Mouse (Mus musculus): ENCODE measurements around the gene Fam187b. TPM values are rescaled to one million over a fixed set of nuclear protein-coding genes. Genes with fewer than 3 reads are reported as not detected.
A peak's percentile ranks its signal among the peaks of the same experiment; 100 is the strongest.
"Not testable (repeated sequence)": the region's sequence is repeated elsewhere in the genome, so short reads cannot be mapped to it uniquely, and the experiment has no call there.

The Fam187b gene
- 12.1 and 13.5 TPM in 2 replicates for polyA plus RNA-seq (2012; rRNA removed)

DNA sequence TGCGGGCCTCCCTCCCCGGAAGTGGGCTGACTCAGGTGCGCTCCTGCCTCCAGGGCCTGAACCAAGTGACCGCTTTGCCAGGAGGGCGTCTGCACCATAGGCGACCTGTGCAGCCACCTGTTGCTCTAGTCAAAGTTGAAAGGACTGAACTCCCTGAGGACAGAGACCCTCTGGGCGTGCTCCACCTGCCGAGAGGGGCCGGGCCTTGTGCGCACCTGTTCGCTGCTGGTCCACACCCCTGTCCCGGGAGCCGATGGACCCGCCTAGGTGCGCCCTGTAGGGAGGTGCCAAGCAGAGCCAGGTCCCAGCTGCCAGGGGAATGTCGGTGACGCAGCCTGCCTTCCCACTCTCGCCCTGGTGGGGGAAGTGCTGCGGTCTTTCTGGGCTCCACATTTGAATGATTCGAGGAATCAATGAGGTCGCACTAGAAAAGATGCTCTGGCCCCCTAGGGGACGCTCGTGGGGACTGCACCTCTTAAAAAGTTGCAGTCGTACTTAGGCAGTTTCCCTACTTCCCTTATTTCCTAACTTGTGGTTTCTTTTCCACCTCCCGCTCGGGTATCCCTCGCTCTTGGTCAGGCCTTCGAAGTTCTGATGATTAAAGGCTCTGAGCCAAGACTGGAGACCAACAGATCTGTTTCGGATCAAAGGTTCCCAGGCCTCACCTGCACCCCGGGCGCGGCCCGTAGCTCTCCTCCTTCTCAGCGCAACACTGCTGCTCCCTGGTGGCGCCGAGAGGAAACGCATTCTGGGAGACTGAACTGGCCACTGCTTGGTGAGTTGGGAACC is at the start of gene Fam187b:
Gene Fam187b (plus strand): TSS at position 290 of the 789 bp plus-strand sequence.
- peak; percentile 81 for DNase-seq (ENCODE audit: low read depth, low spot score)
- 1% methylated on average over 37 of the region's 37 CpGs for WGBS

DNA sequence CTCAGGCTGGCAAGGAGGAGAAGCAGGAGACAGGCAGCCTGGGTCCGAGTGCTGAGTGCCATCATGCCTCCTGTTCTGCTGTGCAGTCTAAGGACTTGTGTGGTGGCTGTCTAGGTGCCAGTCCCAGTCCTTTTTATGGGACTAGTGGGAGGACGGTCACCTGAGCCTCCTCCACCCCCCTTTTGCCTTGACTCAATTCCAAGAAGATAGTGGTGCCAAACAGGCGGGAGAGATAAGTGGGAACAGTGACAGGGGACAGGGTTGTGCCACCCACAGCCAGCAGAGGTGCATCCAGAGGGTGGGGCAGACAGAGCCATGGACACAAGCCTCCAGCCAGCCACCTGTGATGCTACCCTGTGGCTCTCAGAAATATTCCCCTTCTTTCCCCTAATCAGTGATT is 49.5 kb upstream of the Fam187b start:
- no peak for DNase-seq (ENCODE audit: low read depth, low spot score)
- 30% methylated on average over 3 of the region's 3 CpGs for WGBS

DNA sequence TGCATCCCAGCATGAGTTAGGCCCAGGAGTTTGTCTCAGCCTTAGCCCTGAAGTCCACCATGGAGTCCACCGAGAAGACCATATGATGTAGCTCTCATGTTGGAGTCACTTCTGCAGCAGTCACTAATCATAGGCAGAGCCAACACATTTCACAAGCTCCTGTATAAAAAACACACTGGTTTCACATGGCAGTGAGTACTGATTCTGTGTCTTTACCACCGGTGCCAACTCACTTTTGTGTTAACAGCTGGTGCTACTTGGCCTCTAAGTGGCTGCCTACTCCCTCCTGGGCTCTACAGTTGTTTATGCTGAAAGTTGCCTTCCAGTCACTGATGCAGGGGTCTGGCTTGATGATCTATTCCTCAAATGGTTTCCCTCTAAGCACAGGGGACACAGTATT is 49.0 kb upstream of the Fam187b start, which contains the start of gene Hamp2:
Gene Hamp2 (minus strand): TSS at position 101 of the 400 bp plus-strand sequence.
- WGBS, result 69% methylated on average over 2 of the region's 2 CpGs
- not testable (repeated sequence) for DNase-seq (ENCODE audit: low read depth, low spot score)

DNA sequence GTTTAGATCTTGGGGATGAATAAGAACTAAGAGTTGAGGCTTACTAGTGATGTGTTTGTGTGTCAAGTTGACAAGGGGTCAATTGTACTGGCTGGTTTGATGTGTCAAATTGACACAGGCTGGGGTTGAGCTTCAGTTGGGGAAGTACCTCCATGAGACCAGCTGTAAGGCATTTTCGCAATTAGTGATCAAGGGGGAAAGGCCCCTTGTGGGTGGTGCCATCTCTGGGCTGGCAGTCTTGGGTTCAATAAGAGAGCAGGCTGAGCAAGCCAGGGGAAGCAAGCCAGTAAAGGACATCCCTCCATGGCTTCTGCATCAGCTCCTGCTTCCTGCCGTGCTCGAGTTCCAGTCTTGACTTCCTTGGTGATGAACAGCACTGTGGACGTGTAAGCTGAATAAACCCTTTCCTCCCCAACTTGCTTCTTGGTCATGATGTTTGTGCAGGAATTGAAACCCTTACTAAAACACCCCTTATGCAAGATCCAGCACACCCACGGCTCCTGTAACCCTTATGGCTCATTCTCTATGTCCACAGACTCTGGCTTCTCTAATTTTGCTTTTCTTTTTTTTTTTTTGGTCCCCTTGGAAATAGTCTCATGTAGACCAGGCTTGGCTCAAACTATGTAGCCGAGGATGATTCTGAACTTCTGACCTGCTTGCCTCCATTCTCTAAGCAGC is 38.0 kb upstream of the Fam187b start:
- not testable (repeated sequence) for DNase-seq (ENCODE audit: low read depth, low spot score)
- 71% methylated on average over 6 of the region's 6 CpGs for WGBS

DNA sequence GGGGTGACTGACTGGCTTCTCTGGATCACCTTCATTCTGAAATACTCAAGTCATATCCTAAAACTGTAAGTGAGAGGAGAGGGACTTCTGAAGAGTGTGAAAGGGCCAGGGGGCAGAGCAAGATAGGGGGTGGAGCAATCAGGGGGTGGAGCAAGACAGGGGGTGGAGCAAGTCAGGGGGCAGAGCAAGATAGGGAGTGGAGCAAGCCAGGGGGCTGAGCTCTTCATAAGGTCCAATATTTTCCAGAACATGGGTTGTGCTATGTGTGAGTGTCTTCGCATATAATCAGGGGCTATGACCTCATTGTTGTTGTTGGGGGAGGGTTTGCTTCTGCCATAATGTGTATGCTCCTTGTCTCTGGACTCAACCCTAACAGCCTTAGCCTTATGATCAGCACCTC is 33.5 kb upstream of the Fam187b start:
- 52% methylated on average over 1 of the region's 1 CpGs for WGBS
- not testable (repeated sequence) for DNase-seq (ENCODE audit: low read depth, low spot score)

DNA sequence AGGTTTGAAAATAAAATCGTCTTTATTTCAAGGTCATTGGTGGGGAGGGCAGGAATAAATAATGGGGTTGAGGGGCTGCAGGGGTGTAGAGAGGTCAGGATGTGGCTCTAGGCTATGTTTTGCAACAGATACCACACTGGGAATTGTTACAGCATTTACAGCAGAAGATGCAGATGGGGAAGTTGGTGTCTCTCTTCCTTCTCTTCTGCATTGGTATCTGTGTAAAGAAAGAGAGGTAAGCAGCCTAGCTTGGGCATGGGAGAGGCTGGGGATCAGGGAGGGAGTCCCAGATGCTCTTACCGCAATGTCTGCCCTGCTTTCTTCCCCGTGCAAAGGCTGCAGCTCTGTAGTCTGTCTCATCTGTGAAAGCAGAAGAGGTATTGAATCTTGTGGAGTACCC is 31.2 kb upstream of the Fam187b start:
- WGBS, result 34% methylated on average over 3 of the region's 3 CpGs
- DNase-seq (ENCODE audit: low read depth, low spot score), result not testable (repeated sequence)

DNA sequence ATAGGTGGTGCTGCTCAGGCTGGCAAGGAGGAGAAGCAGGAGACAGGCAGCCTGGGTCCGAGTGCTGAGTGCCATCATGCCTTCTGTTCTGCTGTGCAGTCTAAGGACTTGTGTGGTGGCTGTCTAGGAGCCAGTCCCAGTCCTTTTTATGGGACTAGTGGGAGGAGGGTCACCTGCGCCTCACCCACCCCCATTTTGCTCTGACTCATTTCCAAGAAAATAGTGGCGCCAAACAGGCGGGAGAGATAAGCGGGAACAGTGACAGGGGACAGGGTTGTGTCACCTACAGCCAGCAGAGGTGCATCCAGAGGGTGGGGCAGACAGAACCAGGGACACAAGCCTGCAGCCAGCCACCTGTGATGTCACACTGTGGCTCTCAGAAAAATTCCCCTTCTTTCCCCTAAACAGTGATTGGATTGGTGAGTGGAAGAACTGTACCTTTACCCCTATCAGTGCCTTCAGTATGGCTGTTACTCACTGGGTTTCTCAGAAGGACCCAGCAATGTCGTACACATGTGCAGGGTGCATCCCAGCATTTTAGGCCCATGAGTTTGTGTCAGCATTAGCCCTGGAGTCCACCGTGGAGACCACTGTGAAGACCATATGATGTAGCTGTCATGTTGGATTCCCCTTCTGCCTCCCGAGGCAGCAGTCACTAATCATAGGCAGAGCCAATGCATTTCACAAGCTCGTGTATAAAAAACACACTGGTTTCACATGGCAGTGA is 29.5 kb upstream of the Fam187b start, which contains the start of gene Hamp:
Gene Hamp (minus strand): TSS at position 124 of the 727 bp plus-strand sequence.
- no peak for DNase-seq (ENCODE audit: low read depth, low spot score)
- WGBS, result 46% methylated on average over 9 of the region's 9 CpGs

DNA sequence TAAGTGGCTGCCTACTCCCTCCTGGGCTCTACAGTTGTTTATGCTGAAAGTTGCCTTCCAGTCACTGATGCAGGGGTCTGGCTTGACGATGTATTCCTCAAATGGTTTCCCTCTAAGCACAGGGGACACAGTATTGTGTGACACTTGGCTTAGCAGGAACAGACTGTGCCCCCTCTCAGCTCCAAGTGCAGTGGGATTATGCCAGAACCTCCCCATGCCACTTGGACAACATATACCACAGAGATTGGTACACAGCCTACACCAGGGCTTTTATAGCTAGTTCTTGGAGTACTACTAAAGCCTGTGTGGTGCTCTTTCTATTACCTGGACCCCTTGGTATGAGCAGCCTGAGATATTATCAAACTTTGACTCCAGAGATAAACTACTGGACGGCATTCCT is 28.9 kb upstream of the Fam187b start:
- DNase-seq (ENCODE audit: low read depth, low spot score), result not testable (repeated sequence)
- WGBS, result 51% methylated on average over 2 of the region's 2 CpGs

DNA sequence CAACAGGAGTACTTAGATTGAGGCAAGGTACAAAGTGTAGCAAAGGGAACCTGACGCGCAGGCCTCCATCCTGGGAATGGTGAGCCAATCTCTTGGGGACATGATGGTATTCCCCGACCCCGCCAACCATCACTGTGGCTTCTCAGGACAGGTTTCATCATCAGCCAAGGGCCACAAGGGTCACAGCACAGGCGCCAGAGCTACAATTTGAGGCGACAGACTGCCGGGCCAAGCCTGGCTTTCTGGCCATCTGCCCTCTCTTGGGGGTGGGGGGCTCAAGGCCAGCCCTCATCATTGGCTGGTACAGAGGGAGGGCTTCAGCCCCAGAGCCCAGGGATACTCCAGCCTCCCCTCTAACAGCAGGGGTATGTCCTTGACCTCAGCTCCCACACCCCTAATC is 28.1 kb upstream of the Fam187b start:
- DNase-seq (ENCODE audit: low read depth, low spot score), result not testable (repeated sequence)
- 86% methylated on average over 7 of the region's 7 CpGs for WGBS

DNA sequence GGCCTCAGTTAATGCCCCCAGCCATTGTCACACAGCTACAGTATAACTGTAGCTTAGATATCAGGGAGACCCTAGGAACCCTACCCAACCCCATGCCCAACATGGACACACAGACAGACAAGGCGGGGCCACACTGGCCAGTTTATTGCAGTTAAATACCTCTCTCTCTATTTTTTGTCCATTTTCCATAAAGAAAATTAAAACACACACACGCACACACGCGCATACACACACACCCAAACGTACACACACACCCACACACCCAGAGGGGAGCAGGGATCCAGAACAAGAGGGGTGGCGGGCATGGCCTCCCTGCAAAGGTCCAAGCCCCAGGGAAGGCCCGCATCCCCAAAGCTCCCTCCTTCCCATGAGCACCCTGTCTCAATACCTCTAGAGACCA is 27.7 kb upstream of the Fam187b start:
- no peak for DNase-seq (ENCODE audit: low read depth, low spot score)

DNA sequence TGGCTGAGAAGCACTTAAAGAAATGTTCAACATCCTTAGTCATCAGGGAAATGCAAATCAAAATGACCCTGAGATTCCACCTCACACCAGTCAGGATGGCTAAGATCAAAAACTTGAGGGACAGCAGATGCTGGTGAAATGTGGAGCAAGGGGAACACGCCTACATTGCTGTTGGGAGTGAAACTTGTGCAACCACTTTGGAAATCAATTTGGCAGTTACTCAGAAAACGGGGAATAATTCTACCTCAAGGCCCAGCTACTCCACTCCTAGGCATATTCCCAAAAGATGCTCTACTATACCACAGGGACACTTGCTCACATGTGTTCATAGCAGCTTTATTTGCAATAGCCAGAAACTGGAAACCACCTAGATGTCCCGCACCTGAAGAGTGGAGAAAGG is 23.7 kb upstream of the Fam187b start:
- not testable (repeated sequence) for DNase-seq (ENCODE audit: low read depth, low spot score)
- WGBS, result 80% methylated on average over 3 of the region's 3 CpGs

More for the DNA sequence above, 27.7 kb upstream of the Fam187b start:
- 93% methylated on average over 7 of the region's 7 CpGs for WGBS

DNA sequence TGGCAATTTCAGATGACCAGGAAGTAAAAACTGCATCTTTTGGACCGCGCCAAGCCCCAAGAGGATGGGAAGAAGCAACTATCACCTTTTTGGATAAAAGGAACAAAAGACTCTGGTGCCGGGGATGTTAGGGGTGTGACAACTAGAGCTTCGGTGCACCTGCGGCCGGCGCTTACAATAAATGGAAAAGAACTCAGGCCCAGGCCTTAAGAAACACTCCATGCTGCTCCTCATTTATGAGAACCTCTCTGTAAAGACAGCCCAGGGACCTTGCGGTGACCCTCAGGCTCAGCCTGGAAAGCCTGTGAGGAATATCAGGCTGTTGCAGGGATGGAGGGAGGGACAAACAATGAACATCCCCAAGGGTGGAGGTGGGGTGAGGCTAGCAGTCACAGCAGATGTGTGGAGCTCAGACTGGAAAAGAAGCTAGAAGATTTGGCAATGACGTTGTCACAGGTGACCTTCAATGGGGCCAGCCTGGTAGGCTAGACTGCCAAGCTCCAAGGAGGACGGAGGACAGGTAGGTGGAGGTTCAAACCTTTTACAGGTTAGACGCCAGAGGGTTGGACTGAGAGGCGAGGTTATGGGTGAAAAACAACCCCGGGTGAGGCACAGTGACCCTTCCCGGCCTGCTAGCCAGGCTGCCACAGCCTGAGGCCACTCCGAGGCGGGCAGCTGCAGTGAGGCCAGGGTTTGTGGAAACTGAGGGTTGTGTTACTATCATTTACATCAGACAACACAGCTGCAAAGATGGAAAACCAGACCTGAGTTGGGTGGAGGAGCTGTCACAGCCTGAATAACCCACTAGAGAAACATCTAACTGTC is 20.9 kb upstream of the Fam187b start:
- WGBS, result 95% methylated on average over 16 of the region's 16 CpGs
- DNase-seq (ENCODE audit: low read depth, low spot score), result no peak

DNA sequence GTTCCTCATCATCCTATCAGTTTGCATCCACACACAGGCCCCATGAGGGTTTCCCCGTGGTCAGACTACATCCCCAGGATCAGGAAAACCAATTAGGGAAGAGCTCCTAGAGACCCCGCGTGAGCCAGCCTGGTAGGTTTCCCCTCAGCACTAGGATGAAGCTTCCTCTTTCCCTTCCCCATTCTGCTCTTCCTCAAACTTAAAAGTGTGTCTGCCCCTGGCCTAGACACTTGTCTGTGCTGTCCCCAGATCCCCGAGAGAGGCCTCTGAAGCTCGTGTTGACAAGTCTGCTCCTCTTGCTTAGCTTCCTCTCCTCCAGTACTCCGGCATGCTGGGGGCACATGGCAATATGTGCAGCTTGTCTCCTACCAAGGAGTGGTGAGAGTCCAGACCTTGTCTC is 20.1 kb upstream of the Fam187b start:
- no peak for DNase-seq (ENCODE audit: low read depth, low spot score)
- WGBS, result 83% methylated on average over 6 of the region's 6 CpGs

DNA sequence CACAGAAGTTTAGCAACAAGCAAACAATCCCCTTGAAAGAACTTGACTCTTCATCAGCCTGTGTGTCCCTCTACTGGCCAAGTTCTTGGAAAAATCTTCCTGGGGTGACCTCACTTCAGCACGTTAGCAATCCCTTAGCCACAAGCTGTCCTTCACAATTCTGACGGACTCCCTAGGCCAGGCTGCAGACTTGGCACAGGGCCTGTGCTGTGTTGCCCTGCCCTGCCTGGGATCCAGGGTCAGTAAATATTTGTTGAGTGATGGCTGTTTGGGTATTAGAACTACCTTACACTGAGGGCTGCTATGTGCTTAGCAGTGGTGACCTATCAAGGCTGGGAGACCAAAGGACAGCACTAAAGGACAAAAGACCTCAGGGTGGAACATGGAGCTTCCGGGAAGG is 19.6 kb upstream of the Fam187b start:
- WGBS, result 42% methylated on average over 3 of the region's 3 CpGs
- no peak for DNase-seq (ENCODE audit: low read depth, low spot score)

DNA sequence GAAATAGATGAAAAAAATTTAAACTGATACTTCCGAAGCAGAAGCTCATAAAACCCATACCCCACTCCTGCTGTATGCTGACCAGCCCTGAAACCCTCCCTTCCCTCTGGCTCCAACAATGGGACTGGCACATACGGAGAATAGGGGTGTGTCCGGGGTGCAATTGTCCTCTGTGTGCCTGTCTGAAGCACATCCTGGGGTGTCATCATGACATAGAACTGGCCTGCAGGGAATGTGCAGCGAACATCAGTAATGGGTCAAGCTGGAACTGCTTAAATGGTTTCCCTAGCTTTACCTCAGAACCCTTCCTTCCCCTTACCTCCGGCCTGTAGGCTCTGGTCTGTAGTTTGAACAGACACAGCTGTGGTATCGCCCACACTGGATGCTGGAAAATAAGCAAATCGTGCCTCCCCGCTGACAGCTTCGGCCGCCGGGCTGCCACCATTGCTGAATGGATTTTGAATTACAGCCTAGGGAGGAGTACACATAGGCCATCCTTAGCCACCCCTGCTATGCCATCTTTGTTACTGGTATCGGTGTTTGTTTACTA is 18.5 kb upstream of the Fam187b start:
- DNase-seq (ENCODE audit: low read depth, low spot score), result no peak
- 74% methylated on average over 12 of the region's 12 CpGs for WGBS

DNA sequence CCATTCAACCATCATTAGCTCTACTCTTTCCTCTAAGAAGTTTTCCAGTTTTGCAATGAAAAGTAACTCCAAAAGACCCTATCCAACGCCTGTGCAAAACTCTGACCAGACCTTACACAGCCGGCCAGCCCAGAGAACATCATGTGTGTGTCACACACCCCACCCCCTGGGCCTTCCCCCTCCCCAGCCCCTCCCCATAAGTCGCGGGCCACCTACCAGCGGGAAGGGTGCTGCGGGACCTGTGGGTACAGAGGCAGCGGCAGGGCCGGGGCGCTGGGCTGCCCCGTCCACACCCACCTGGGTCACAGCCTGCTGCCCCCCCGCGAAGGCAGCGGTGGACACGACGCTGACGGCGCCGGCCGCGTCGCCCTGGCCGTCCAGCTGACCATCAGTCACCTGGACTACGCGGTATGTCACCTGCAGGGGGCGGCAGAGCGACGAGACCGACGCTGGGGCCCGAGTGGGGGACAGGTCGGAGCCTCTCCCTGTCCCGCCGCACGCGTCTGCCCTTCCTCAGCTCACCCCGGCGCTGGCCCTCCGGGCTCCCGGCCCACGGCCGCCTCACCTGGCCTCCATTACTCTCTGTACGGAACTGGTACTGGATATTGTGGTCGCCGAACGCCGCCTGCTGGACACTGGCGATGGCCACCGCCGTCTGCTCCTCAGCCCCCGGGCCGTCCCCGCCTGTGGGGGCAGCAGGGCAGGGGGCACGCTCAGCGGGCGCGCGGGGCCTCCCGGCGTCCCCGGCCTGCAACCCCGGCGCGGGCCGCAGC is 17.8 kb upstream of the Fam187b start:
- under 1% methylated on average over 64 of the region's 64 CpGs for WGBS

DNA sequence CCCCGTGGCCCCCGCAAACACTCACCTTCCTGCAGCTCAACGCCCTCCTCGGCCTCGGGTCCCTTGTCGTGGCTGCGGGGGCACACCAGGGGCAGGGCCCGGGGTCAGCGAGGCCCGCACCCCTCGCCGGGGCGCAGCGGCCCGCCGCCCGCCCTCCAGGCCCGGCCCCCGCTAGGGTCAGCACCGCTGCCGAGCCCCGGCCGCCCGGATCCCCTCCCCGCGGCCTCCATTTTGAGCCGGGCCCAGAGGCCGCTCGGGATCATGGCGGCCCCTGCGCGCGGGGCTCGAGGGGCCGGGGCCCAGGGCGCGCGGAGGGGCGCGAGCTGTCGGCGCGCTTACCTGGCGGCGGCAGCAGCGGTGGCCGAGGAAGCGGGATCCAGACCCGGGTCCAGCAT is 17.2 kb upstream of the Fam187b start:
- 1% methylated on average over 36 of the region's 49 CpGs for WGBS
- DNase-seq (ENCODE audit: low read depth, low spot score), result no peak

More for the DNA sequence above, 17.8 kb upstream of the Fam187b start:
- no peak for DNase-seq (ENCODE audit: low read depth, low spot score)

DNA sequence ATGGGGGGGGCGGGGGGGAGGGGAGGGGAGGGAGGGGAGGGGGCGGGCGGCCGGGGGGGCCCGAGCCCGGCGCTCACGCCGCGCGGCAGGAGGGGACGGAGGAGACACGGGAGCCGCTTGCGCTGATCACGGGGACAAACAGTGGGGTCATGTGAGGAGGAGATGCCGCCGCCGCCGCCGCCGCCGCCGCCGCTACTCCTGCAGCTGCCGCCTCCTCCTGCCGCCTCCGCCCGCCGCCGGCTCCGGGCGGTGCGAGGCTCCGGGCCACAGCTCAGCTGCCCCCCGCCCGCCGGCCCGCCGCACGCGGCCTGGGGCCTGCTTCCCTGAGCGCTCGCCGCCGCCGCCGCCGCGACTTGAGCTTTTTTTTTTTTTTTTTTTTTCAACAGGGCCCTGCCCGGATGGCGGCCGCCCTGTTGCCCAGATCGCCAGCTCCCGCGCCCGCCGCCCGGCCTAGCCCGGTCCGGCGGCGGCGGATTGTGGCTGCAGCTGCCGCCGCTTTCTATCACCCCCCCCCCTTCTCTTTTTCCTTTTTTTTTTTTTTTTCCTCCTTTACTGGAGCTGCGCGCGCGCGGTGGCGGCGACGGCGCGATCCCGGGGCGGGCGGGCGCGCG is 16.7 kb upstream of the Fam187b start, which contains the start of gene Usf2:
Gene Usf2 (minus strand): TSS at position 48 of the 611 bp plus-strand sequence.
- DNase-seq (ENCODE audit: low read depth, low spot score), result no peak
- WGBS, result 3% methylated on average over 40 of the region's 82 CpGs

All from large intestine, adult 2 months (tissue).